Mouse (Mus musculus) megakaryocyte, embryonic 14.5 days (primary cell): ENCODE data around the gene Spata21. TPM values are rescaled to one million over a fixed set of nuclear protein-coding genes. Genes with fewer than 3 reads are reported as not detected.
"Not testable (repeated sequence)": the region's sequence is repeated elsewhere in the genome, so short reads cannot be mapped to it uniquely, and the experiment has no call there.

Experiments
- H3K27me3 ChIP-seq: replicated peaks from 2 replicates; pipeline ENCODE3; 2012; ENCODE audit warnings: inconsistent platforms
- H3K36me3 ChIP-seq: replicated peaks from 2 replicates; pipeline ENCODE3; 2012; ENCODE audit warnings: low read length, inconsistent platforms, mixed read lengths
- H3K4me1 ChIP-seq: 2 replicates; pipeline ENCODE4 v1.6.1; 2012; ENCODE audit warnings: inconsistent platforms
- H3K4me3 ChIP-seq: replicated peaks from 2 replicates; pipeline ENCODE3; 2012; ENCODE audit warnings: moderate library complexity, mild to moderate bottlenecking, inconsistent platforms
- H3K9me3 ChIP-seq: 2 replicates; pipeline ENCODE4 v1.6.1; 2012; ENCODE audit warnings: inconsistent platforms
- FLI1 ChIP-seq: IDR thresholded peaks from 2 replicates; pipeline ENCODE4 v1.6.1; 2012; ENCODE audit warnings: low read length, inconsistent platforms, mixed read lengths
- GATA1 ChIP-seq: IDR thresholded peaks from 3 replicates; pipeline ENCODE4 v1.6.1; 2012; ENCODE audit warnings: mixed read lengths, low read length, inconsistent platforms, borderline replicate concordance
- polyA plus RNA-seq: library from polyadenylated mRNA; stranded (reverse); fragments of >175 nt; gene quantifications from 2 replicates; pipeline ENCODE4 v1.2.3, GENCODE M21; 2012; ENCODE audit warnings: low replicate concordance; ENCODE audit not compliant: insufficient read depth

The Spata21 gene
- polyA plus RNA-seq, 1 experiment, result not detected

DNA sequence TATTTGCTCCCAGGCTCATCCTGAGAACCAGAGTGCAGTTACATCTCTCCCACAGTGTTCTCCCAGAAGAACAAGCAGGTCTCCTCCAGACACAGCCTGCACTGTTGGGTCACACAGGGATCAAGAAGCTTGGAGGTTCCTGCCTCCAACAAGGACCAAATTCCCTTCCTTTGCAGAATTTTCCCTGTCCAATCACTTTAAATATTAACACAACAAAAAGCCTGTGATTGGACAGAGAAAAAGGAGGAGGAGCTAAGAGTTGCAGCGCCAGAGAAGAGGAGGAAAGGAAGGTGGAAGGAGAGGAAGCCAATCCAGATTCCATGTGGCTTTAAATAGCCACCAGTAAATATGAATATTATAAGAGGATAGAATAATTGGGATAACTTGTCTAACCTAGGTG, 34.9 kb downstream of the Spata21 start:
- Histone ChIP-seq H3K4me1 (peaks cover 86% of the 10 kb centered on the region), H3K9me3 (no peaks in the 10 kb centered on the region), H3K36me3 (peaks cover 67% of the 10 kb centered on the region), H3K27me3 (no peaks in the 10 kb centered on the region), H3K4me3 (peak overlapping the region; percentile 1)
- no peak for TF ChIP-seq FLI1
- TF ChIP-seq GATA1, result no peak

DNA sequence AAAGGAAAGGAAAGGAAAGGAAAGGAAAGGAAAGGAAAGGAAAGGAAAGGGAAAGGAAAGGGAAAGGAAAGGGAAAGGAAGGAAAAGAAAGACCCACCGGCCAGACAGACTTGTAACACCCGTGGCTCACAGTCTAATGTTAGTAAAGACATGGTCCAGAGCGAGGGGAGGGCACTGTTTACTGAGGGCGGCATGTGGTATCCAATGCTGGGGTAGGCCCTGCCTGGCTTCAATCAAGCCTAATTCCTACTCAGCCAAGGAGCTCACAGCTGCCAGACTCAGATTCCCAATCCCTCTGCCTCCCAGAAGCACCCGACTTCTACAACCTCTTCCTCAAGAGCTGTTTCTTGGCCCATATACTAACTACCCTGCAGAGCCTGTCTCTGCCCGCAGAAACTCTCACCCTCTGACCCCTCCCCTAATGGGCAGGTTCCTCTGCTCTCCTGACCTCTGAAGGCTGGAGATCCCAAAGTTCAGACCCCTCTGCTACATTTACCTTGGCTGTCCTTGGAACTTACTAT, 41.1 kb downstream of the Spata21 start:
- Histone ChIP-seq H3K4me1 (peaks cover 73% of the 10 kb centered on the region), H3K9me3 (no peaks in the 10 kb centered on the region), H3K4me3 (no peak overlapping the region), H3K27me3 (no peaks in the 10 kb centered on the region), H3K36me3 (peaks cover 52% of the 10 kb centered on the region)
- TF ChIP-seq FLI1 (no peak), GATA1 (no peak)

GRCm38 (mm10) chr4:141130704-141131342, 42.7 kb downstream of the Spata21 start:
- H3K4me1 ChIP-seq, result peaks cover 72% of the 10 kb centered on the region
- H3K36me3 ChIP-seq, result peaks cover 58% of the 10 kb centered on the region
- no peak overlapping the region for H3K4me3 ChIP-seq
- no peak for TF ChIP-seq FLI1
- no peaks in the 10 kb centered on the region for H3K27me3 ChIP-seq
- H3K9me3 ChIP-seq, result no peaks in the 10 kb centered on the region

DNA sequence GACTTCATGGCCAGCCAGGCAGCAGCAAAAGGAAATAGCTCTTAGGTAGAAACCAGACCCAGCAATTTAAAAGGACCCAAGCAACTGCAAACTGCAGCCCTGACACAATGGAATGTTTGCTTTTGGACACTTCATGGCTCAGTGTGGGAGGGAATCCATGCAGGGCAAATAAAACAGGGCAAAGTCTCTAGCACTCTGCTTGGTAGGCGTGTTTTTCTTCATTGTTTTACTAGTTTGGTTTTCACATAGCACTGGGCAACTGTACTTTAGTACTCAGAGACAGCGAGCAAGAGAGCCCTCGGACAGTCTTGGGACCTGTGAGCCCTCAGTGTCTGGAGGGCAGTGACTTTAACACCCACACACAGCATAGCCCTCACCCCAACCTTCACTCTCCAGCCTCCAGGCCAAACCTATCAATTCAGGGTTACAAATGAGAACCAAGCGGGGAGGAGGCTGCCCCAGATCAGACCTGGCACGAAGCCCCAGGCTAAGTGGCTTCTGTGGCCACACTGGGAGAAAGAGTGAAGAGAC, 43.5 kb downstream of the Spata21 start:
- Histone ChIP-seq H3K4me3 (no peak overlapping the region), H3K27me3 (no peaks in the 10 kb centered on the region), H3K4me1 (peaks cover 72% of the 10 kb centered on the region), H3K36me3 (peaks cover 59% of the 10 kb centered on the region), H3K9me3 (no peaks in the 10 kb centered on the region)
- TF ChIP-seq FLI1 (no peak), GATA1 (no peak)

GRCm38 (mm10) chr4:141132191-141132590, 44.1 kb downstream of the Spata21 start:
- H3K4me1 ChIP-seq, result peaks cover 73% of the 10 kb centered on the region
- no peak overlapping the region for H3K4me3 ChIP-seq
- H3K9me3 ChIP-seq, result no peaks in the 10 kb centered on the region
- H3K27me3 ChIP-seq, result no peaks in the 10 kb centered on the region
- peaks cover 59% of the 10 kb centered on the region for H3K36me3 ChIP-seq
- TF ChIP-seq FLI1 (no peak), GATA1 (no peak)

DNA sequence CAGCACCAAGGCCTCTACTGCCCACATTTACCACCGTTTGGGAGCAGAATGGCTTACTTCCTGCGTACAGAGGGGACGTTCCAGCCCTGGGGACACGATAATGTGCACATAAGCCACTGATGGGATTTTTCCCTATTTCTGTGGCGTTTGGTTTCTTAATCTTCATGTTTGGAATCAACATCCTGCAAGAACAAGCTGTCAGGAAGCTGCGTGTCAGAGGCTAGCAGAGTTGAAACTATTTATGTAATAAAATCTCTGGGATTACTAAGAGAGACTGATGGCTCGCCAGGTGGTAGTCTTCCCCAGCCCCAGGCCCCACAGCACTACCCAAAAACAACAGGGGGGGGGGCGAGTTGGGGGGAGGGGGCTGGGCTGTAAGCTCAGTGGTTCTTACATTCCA, 45.1 kb downstream of the Spata21 start:
- Histone ChIP-seq H3K27me3 (no peaks in the 10 kb centered on the region), H3K4me3 (peak overlapping the region; percentile 47), H3K36me3 (peaks cover 58% of the 10 kb centered on the region), H3K4me1 (peaks cover 80% of the 10 kb centered on the region), H3K9me3 (no peaks in the 10 kb centered on the region)
- no peak for TF ChIP-seq GATA1
- TF ChIP-seq FLI1, result no peak

GRCm38 (mm10) chr4:141134031-141134441, 45.9 kb downstream of the Spata21 start:
- Histone ChIP-seq H3K4me3 (no peak overlapping the region), H3K9me3 (no peaks in the 10 kb centered on the region), H3K36me3 (peaks cover 58% of the 10 kb centered on the region), H3K27me3 (no peaks in the 10 kb centered on the region), H3K4me1 (peaks cover 84% of the 10 kb centered on the region)
- TF ChIP-seq FLI1, result no peak
- TF ChIP-seq GATA1, result no peak

DNA sequence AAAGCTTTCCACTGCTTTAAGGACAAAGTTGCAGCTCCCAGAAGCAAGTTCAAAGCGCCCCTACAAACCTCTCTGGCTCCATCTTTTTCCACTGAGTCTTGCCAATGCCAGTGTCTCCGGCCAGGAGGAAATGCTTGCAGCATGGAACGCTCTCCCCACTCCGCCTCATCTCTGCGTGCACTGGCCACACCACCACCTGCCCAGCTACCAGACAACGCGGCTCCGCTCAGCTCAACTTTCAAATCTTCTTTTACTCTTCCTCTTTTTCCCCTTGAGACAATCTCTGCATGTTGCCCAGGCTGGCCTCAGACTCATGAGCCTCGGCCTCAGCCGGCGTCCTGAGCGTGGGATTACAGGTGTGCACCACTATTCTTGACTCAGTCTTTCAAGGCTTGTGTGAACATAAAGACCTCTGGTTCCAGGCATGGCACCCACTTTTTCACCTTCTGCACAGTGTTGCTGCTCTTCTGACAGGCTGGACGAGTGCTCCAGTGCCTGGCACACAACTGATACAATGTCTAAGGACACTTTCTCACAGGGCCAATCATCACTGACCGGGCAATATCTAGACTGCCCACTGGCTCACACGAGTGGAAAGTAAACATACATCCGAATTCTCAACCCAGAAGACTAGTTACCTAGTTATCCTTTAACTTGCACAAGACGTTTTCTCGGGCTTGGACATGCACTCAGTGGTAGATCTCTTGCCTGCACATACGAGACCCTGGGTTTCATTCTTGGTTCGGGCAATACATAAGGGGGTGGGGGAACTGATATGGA, 46.8 kb downstream of the Spata21 start:
- TF ChIP-seq GATA1 (no peak), FLI1 (no peak)
- Histone ChIP-seq H3K4me3 (peak overlapping the region; percentile 57), H3K27me3 (no peaks in the 10 kb centered on the region), H3K36me3 (peaks cover 51% of the 10 kb centered on the region), H3K4me1 (peaks cover 75% of the 10 kb centered on the region), H3K9me3 (no peaks in the 10 kb centered on the region)

- Histone ChIP-seq H3K4me1 (peaks cover 68% of the 10 kb centered on the region), H3K9me3 (no peaks in the 10 kb centered on the region), H3K27me3 (no peaks in the 10 kb centered on the region), H3K36me3 (peaks cover 46% of the 10 kb centered on the region), H3K4me3 (no peak overlapping the region)
- TF ChIP-seq FLI1 (no peak), GATA1 (no peak)
Observed at GRCm38 (mm10) chr4:141136126-141136525, 48.0 kb downstream of the Spata21 start.

- H3K4me3 ChIP-seq, result peak overlapping the region; percentile 9
- not testable (repeated sequence) for H3K9me3 ChIP-seq, H3K27me3 ChIP-seq
- H3K4me1 ChIP-seq, result peaks cover 64% of the 10 kb centered on the region
- H3K36me3 ChIP-seq, result peaks cover 30% of the 10 kb centered on the region
Observed at GRCm38 (mm10) chr4:141137740-141138139, 49.6 kb downstream of the Spata21 start.
